Mouse (Mus musculus): ENCODE results near the gene Clpb. TPM values are rescaled to one million over a fixed set of nuclear protein-coding genes. Genes with fewer than 3 reads are reported as not detected.

The Clpb gene
- polyA plus RNA-seq, 1 experiment: 16.8 TPM

GRCm38 (mm10) chr7:101761899-101762780, 98.7 kb downstream of the Clpb start:
- Histone ChIP-seq H3K27me3 (ENCODE audit: control insufficient read depth, insufficient read depth, low read length) (no peaks in the 10 kb centered on the region), H3K36me3 (ENCODE audit: control insufficient read depth, insufficient read depth, low read length) (peaks cover 4% of the 10 kb centered on the region; the same call in 1 of the 2 replicates), H3K4me3 (ENCODE audit: control insufficient read depth, insufficient read depth, low read length) (no peak overlapping the region), H3K27ac (ENCODE audit: control insufficient read depth, insufficient read depth, low read length) (no peak overlapping the region), H3K4me1 (replicated peaks; ENCODE audit: control insufficient read depth, insufficient read depth, low read length) (no peaks in the 10 kb centered on the region)
- TF ChIP-seq CTCF (IDR thresholded peaks at IDR 0.05; ENCODE audit: borderline replicate concordance, control insufficient read depth, extremely low read depth, insufficient read depth, low read length, poor library complexity) (no peak), POLR2A (IDR thresholded peaks at IDR 0.05; ENCODE audit: control insufficient read depth, extremely low read depth, insufficient read depth, low read length, poor library complexity) (no peak)
- no peak for DNase-seq
- 97% methylated on average over 11 of the region's 11 CpGs for WGBS

DNA sequence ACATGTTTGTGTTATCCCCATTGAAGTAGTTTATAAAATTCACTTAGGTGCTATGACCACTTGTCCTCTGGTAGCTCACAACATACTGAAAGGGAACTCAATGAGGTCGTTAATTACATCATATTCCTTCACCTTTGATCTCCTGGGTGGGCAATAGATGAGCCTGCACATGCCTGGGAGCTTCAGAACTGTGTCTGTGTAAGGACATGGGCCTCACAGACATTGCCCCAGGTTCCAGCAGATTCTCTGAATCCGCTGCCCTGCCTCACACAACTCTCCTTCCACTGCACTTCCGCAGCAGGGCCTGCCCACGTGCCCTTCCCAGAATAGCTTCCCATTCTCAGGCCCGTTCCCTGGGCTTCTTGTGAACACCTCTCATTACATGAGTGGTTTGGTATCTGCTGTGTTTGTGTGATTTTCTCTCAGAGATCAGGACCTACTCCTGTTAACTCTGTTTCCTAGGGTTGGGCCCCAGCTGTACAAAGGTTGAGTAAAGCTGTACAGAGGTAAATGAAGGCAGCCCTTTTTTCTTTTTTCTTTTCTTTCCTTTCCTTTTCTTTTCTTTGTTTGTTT, 104.0 kb downstream of the Clpb start:
- Histone ChIP-seq H3K36me3 (ENCODE audit: control insufficient read depth, insufficient read depth, low read length) (peaks cover 4% of the 10 kb centered on the region; the same call in 1 of the 2 replicates), H3K4me3 (ENCODE audit: control insufficient read depth, insufficient read depth, low read length) (no peak overlapping the region), H3K4me1 (replicated peaks; ENCODE audit: control insufficient read depth, insufficient read depth, low read length) (peaks cover 3% of the 10 kb centered on the region), H3K27ac (ENCODE audit: control insufficient read depth, insufficient read depth, low read length) (no peak overlapping the region), H3K27me3 (ENCODE audit: control insufficient read depth, insufficient read depth, low read length) (no peaks in the 10 kb centered on the region)
- no peak for DNase-seq
- TF ChIP-seq CTCF (IDR thresholded peaks at IDR 0.05; ENCODE audit: borderline replicate concordance, control insufficient read depth, extremely low read depth, insufficient read depth, low read length, poor library complexity) (no peak), POLR2A (IDR thresholded peaks at IDR 0.05; ENCODE audit: control insufficient read depth, extremely low read depth, insufficient read depth, low read length, poor library complexity) (no peak)
- 94% methylated on average over 5 of the region's 5 CpGs for WGBS

DNA sequence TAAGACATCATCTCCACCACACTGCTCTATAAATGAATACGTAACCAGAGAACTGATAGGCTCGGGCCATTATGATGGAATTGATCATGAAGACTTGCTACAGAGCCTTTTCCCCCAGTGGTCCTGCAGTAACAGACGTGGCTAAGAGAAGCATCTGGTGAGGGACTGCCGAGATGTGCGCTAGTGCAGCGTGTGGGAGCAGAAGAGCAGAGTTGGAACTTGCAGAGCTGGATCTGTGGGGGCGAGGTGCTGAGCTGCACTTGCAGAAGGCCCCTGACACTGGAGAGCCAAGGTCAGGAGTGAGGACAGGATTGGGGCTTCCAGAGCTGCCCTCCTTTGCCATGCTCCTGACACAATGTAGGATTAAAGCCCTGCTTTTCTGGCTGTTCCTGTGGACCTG, 106.6 kb downstream of the Clpb start:
- Histone ChIP-seq H3K36me3 (ENCODE audit: control insufficient read depth, insufficient read depth, low read length) (no peaks in the 10 kb centered on the region), H3K4me1 (replicated peaks; ENCODE audit: control insufficient read depth, insufficient read depth, low read length) (peaks cover 3% of the 10 kb centered on the region), H3K27ac (ENCODE audit: control insufficient read depth, insufficient read depth, low read length) (no peak overlapping the region), H3K4me3 (ENCODE audit: control insufficient read depth, insufficient read depth, low read length) (no peak overlapping the region), H3K27me3 (ENCODE audit: control insufficient read depth, insufficient read depth, low read length) (no peaks in the 10 kb centered on the region)
- no peak for DNase-seq
- TF ChIP-seq CTCF (IDR thresholded peaks at IDR 0.05; ENCODE audit: borderline replicate concordance, control insufficient read depth, extremely low read depth, insufficient read depth, low read length, poor library complexity) (no peak), POLR2A (IDR thresholded peaks at IDR 0.05; ENCODE audit: control insufficient read depth, extremely low read depth, insufficient read depth, low read length, poor library complexity) (no peak)
- 96% methylated on average over 7 of the region's 7 CpGs for WGBS

- peaks cover 3% of the 10 kb centered on the region for H3K4me1 ChIP-seq (replicated peaks; ENCODE audit: control insufficient read depth, insufficient read depth, low read length)
- H3K36me3 ChIP-seq (ENCODE audit: control insufficient read depth, insufficient read depth, low read length): no peaks in the 10 kb centered on the region
- WGBS: 90% methylated on average over 1 of the region's 1 CpGs
- no peak overlapping the region for H3K27ac ChIP-seq (ENCODE audit: control insufficient read depth, insufficient read depth, low read length)
- TF ChIP-seq CTCF (IDR thresholded peaks at IDR 0.05; ENCODE audit: borderline replicate concordance, control insufficient read depth, extremely low read depth, insufficient read depth, low read length, poor library complexity) (no peak), POLR2A (IDR thresholded peaks at IDR 0.05; ENCODE audit: control insufficient read depth, extremely low read depth, insufficient read depth, low read length, poor library complexity) (no peak)
- no peak overlapping the region for H3K4me3 ChIP-seq (ENCODE audit: control insufficient read depth, insufficient read depth, low read length)
- no peaks in the 10 kb centered on the region for H3K27me3 ChIP-seq (ENCODE audit: control insufficient read depth, insufficient read depth, low read length)
- DNase-seq: no peak
Observed at GRCm38 (mm10) chr7:101771604-101772003, 108.2 kb downstream of the Clpb start.

- H3K27me3 ChIP-seq (ENCODE audit: control insufficient read depth, insufficient read depth, low read length): no peaks in the 10 kb centered on the region
- no peak for TF ChIP-seq CTCF (IDR thresholded peaks at IDR 0.05; ENCODE audit: borderline replicate concordance, control insufficient read depth, extremely low read depth, insufficient read depth, low read length, poor library complexity)
- H3K4me3 ChIP-seq (ENCODE audit: control insufficient read depth, insufficient read depth, low read length): no peak overlapping the region
- no peaks in the 10 kb centered on the region for H3K36me3 ChIP-seq (ENCODE audit: control insufficient read depth, insufficient read depth, low read length)
- H3K4me1 ChIP-seq (replicated peaks; ENCODE audit: control insufficient read depth, insufficient read depth, low read length): no peaks in the 10 kb centered on the region
- 93% methylated on average over 8 of the region's 8 CpGs for WGBS
- H3K27ac ChIP-seq (ENCODE audit: control insufficient read depth, insufficient read depth, low read length): no peak overlapping the region
- no peak for DNase-seq
Observed at GRCm38 (mm10) chr7:101772687-101773086, 109.3 kb downstream of the Clpb start.

DNA sequence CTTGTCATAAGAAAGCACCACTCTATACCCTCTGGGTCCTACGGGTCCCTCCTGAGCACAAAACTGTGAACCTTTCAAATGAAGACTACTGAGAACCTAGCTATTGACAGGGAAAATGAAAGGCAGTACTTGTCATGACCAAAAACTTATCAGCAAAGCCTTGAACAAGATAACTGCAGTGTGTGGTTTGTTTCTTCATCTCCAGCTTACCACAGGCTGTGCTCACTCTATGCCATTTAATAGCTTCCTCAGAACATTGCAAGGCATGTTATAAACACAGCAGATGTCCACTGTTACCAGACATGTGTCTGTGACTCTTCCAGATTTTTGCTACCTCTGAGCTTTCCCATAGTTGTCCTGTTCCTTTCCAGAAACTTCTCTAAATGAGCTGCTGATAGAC, 113.6 kb downstream of the Clpb start:
- no peak overlapping the region for H3K27ac ChIP-seq (ENCODE audit: control insufficient read depth, insufficient read depth, low read length)
- TF ChIP-seq POLR2A (IDR thresholded peaks at IDR 0.05; ENCODE audit: control insufficient read depth, extremely low read depth, insufficient read depth, low read length, poor library complexity) (no peak), CTCF (IDR thresholded peaks at IDR 0.05; ENCODE audit: borderline replicate concordance, control insufficient read depth, extremely low read depth, insufficient read depth, low read length, poor library complexity) (no peak)
- H3K4me3 ChIP-seq (ENCODE audit: control insufficient read depth, insufficient read depth, low read length): no peak overlapping the region
- H3K4me1 ChIP-seq (replicated peaks; ENCODE audit: control insufficient read depth, insufficient read depth, low read length): no peaks in the 10 kb centered on the region
- H3K36me3 ChIP-seq (ENCODE audit: control insufficient read depth, insufficient read depth, low read length): no peaks in the 10 kb centered on the region
- WGBS: 94% methylated on average over 1 of the region's 1 CpGs
- H3K27me3 ChIP-seq (ENCODE audit: control insufficient read depth, insufficient read depth, low read length): no peaks in the 10 kb centered on the region
- no peak for DNase-seq
